Comparison of ENCODE assay signal across 18 mouse cellular contexts in genomic region chr11:121547234-121547633, GRCm38 (mm10). TPM values are rescaled to one million over a fixed set of nuclear protein-coding genes. Genes with fewer than 3 reads are reported as not detected.
DNase-seq lines count a peak whose midpoint lies in the region; ATAC-seq and TF ChIP-seq lines count a peak whose summit lies in the region.
"Had no signal": no experiment of that assay in that cellular context is flagged by ENCODE, and none has a peak within 500 bp of the region (broad histone marks: within the 10 kb centered on the region; RNA-seq: fewer than 3 reads in every experiment).

No protein-coding gene starts in this region.

- H3K4me1 ChIP-seq in kidney, embryonic 16.5 days (ENCODE audit: insufficient read depth, low read length): peaks cover 42% of the 10 kb centered on the region
- H3K4me1 ChIP-seq in intestine, postnatal 0 days (replicated peaks; ENCODE audit: control insufficient read depth, insufficient read depth, low read length): peaks cover 28% of the 10 kb centered on the region
- peaks cover 69% of the 10 kb centered on the region for H3K4me1 ChIP-seq in small intestine, adult 2 months (ENCODE audit: control insufficient read depth, insufficient read depth, insufficient read length, low read length)
- peaks cover 27% of the 10 kb centered on the region for H3K4me1 ChIP-seq in cerebellum, adult 2 months (ENCODE audit: control insufficient read depth, insufficient read depth, low read length)

- H3K27ac ChIP-seq in kidney, embryonic 16.5 days (ENCODE audit: low read length): no peak overlapping the region
- peak overlapping the region; percentile 70 for H3K27ac ChIP-seq in intestine, postnatal 0 days (ENCODE audit: low read depth, low read length)
- peak overlapping the region; percentile 96 for H3K27ac ChIP-seq in small intestine, adult 2 months (ENCODE audit: insufficient read depth, low read depth, low read length)
- H3K27ac ChIP-seq in cerebellum, adult 2 months (ENCODE audit: insufficient read depth, low read length): no peak overlapping the region
- H3K27ac ChIP-seq: embryonic facial prominence, embryonic 10.5 days; heart, adult 2 months; limb, embryonic 15.5 days had no signal

- no peak overlapping the region for H3K9ac ChIP-seq in kidney, embryonic 16.5 days (replicated peaks; ENCODE audit: low read length)
- H3K9ac ChIP-seq in intestine, postnatal 0 days (ENCODE audit: low read depth, low read length): no peak overlapping the region
- H3K9ac ChIP-seq: limb, embryonic 15.5 days had no signal

- H3K36me3 ChIP-seq in kidney, embryonic 16.5 days (ENCODE audit: insufficient read depth, low read length): no peaks in the 10 kb centered on the region
- H3K36me3 ChIP-seq in intestine, postnatal 0 days (ENCODE audit: control insufficient read depth, insufficient read depth): peaks cover 4% of the 10 kb centered on the region; the same call in 1 of the 2 replicates
- no peaks in the 10 kb centered on the region for H3K36me3 ChIP-seq in small intestine, adult 2 months (ENCODE audit: control insufficient read depth, insufficient read depth, low read length)
- H3K36me3 ChIP-seq: limb, embryonic 15.5 days had no signal

- H3K4me3 ChIP-seq in kidney, embryonic 16.5 days (ENCODE audit: low read length): no peak overlapping the region
- no peak overlapping the region for H3K4me3 ChIP-seq in intestine, postnatal 0 days (ENCODE audit: low read depth, low read length)
- H3K4me3 ChIP-seq in small intestine, adult 2 months (ENCODE audit: low read depth, low read length): no peak overlapping the region
- no peak overlapping the region for H3K4me3 ChIP-seq in cerebellum, adult 2 months (replicated peaks; ENCODE audit: insufficient read depth, low read depth, low read length)
- H3K4me3 ChIP-seq: embryonic facial prominence, embryonic 10.5 days; heart, adult 2 months; limb, embryonic 15.5 days had no signal

- DNase-seq in kidney, adult 9 months: peak; percentile 35
- peak; percentile 54 for DNase-seq in c-Kit-positive CD71-positive TER-119-negative erythroid progenitor cells, embryonic 14.5 days (ENCODE audit: low read depth)
- no peak for DNase-seq in cerebellum, adult 2 months
- DNase-seq in B cell, adult 2 months: no peak
- DNase-seq: adrenal gland, adult 8-10 months; cerebellum, postnatal 25 days; heart, adult 2 months; heart, postnatal 4 days; kidney, postnatal 10 days; midbrain, embryonic 14.5 days; right cerebral cortex, adult 18-20 months; thymus, adult 2 months had no signal

- WGBS in kidney, embryonic 16.5 days: 91% methylated on average over 5 of the region's 5 CpGs
- WGBS in intestine, postnatal 0 days: 35% methylated on average over 5 of the region's 5 CpGs
- 19% methylated on average over 5 of the region's 5 CpGs for WGBS in small intestine, adult 2 months
- 86% methylated on average over 5 of the region's 5 CpGs for WGBS in cerebellum, adult 2 months

- TF ChIP-seq CTCF in intestine, postnatal 0 days (IDR thresholded peaks at IDR 0.05; ENCODE audit: low read depth): no peak
- TF ChIP-seq CTCF in small intestine, adult 2 months (IDR thresholded peaks at IDR 0.05; ENCODE audit: extremely low read depth, insufficient read length, insufficient replicate concordance, low read depth, low read length): no peak
- no peak for TF ChIP-seq CTCF in cerebellum, adult 2 months (IDR thresholded peaks at IDR 0.05; ENCODE audit: borderline replicate concordance, insufficient read depth, low read depth, low read length)

- no peaks in the 10 kb centered on the region for H3K9me3 ChIP-seq in kidney, embryonic 16.5 days (ENCODE audit: low read length)
- H3K9me3 ChIP-seq in intestine, postnatal 0 days (ENCODE audit: control insufficient read depth): no peaks in the 10 kb centered on the region
- H3K9me3 ChIP-seq: embryonic facial prominence, embryonic 10.5 days; limb, embryonic 15.5 days had no signal

- no peaks in the 10 kb centered on the region for H3K27me3 ChIP-seq in kidney, embryonic 16.5 days (ENCODE audit: insufficient read depth, low read length)
- no peaks in the 10 kb centered on the region for H3K27me3 ChIP-seq in intestine, postnatal 0 days (replicated peaks; ENCODE audit: control insufficient read depth, insufficient read depth, low read length)
- H3K27me3 ChIP-seq in small intestine, adult 2 months (ENCODE audit: control insufficient read depth, insufficient read depth, low read length): no peaks in the 10 kb centered on the region
- H3K27me3 ChIP-seq in cerebellum, adult 2 months (ENCODE audit: control insufficient read depth, insufficient read depth, low read length): no peaks in the 10 kb centered on the region
- H3K27me3 ChIP-seq: limb, embryonic 15.5 days had no signal

- no peak for ATAC-seq in kidney, embryonic 16.5 days (ENCODE audit: low FRiP score, low TSS enrichment)
- ATAC-seq in intestine, postnatal 0 days: no peak
- ATAC-seq: CD4-positive, CD25-positive, alpha-beta regulatory T cell, adult 4 months had no signal

- no peak overlapping the region for H3K4me2 ChIP-seq in kidney, embryonic 16.5 days (replicated peaks; ENCODE audit: low read depth, low read length)
- no peak overlapping the region for H3K4me2 ChIP-seq in intestine, postnatal 0 days (replicated peaks; ENCODE audit: low read depth)
- H3K4me2 ChIP-seq: limb, embryonic 15.5 days had no signal

- no peak for TF ChIP-seq POLR2A in small intestine, adult 2 months (IDR thresholded peaks at IDR 0.05; ENCODE audit: low read depth, low read length)
- no peak for TF ChIP-seq POLR2A in cerebellum, adult 2 months (IDR thresholded peaks at IDR 0.05; ENCODE audit: borderline replicate concordance, insufficient read depth, low read length)

RNA-seq across cellular contexts. Expression of gene Zfp750, which starts 28.1 kb away (rescaled TPM):
- polyA plus RNA-seq in kidney, embryonic 16.5 days (2015; fragmentation: Nextera tagmentation; extraction: Ambion mirVana): 0.77 and 0.90 TPM in 2 replicates
- 0.24 and 0.26 TPM in 2 replicates for polyA plus RNA-seq in intestine, postnatal 0 days (2015; fragmentation: Nextera tagmentation; extraction: Ambion mirVana)
- polyA plus RNA-seq in small intestine, adult 2 months (2012; rRNA removed): 0.67 TPM in 1 of 2 replicates, not detected in the other
- 0.98 and 1.00 TPM in 2 replicates for polyA plus RNA-seq in cerebellum, adult 2 months (2012; rRNA removed)

Comparison
In these comparisons a context has a peak if more than half of its experiments do, and no peak if none do; other contexts are left out.
1. DNase-seq: peak in kidney, adult 9 months (single experiment) and c-Kit-positive CD71-positive TER-119-negative erythroid progenitor cells, embryonic 14.5 days (single experiment); none in cerebellum, adult 2 months (0 of 2) and B cell, adult 2 months (0 of 2).
2. H3K27ac ChIP-seq: peak in intestine, postnatal 0 days (single experiment) and small intestine, adult 2 months (single experiment); none in kidney, embryonic 16.5 days (single experiment) and cerebellum, adult 2 months (single experiment).